Mouse (Mus musculus) left cerebral cortex, adult 18-20 months (tissue): Measurements from ENCODE around the gene Tex22. TPM values are rescaled to one million over a fixed set of nuclear protein-coding genes. Genes with fewer than 3 reads are reported as not detected.
A peak's percentile ranks its signal among the peaks of the same experiment; 100 is the strongest.

Experiments used
- DNase-seq, 2 experiments: peaks; one replicate each; pipeline ENCODE4 v3.0.0; 2021 to 2022; ENCODE audit warnings: low spot score in 2 of 2, mixed read lengths in 1 of 2
- total RNA-seq, 2 experiments: library from RNA; stranded (reverse); gene quantifications; 2 replicates each; pipeline ENCODE4 v1.2.3; 2021

The Tex22 gene
- total RNA-seq, 2 experiments from 2014 or later = 0.44 to 0.73 TPM

GRCm38 (mm10) chr12:113100448-113101076, 26.3 kb downstream of the Tex22 start:
- DNase-seq = no peak

- no peak for DNase-seq
These were observed 27.1 kb downstream of the Tex22 start for GRCm38 (mm10) chr12:113101251-113101960.

GRCm38 (mm10) chr12:113102461-113102860, 28.2 kb downstream of the Tex22 start:
- DNase-seq = peak; percentile 51 to 59

- DNase-seq = no peak
These were observed 29.6 kb downstream of the Tex22 start for GRCm38 (mm10) chr12:113103846-113104451.

GRCm38 (mm10) chr12:113106386-113106785, 32.1 kb downstream of the Tex22 start:
- DNase-seq = no peak

- no peak for DNase-seq
These were observed 33.3 kb downstream of the Tex22 start for GRCm38 (mm10) chr12:113107431-113108124.

- no peak for DNase-seq
These were observed 34.4 kb downstream of the Tex22 start for GRCm38 (mm10) chr12:113108528-113109283.

GRCm38 (mm10) chr12:113109801-113110200, 35.5 kb downstream of the Tex22 start:
- peak in 1 of 2 experiments; percentile 19 for DNase-seq

GRCm38 (mm10) chr12:113114141-113114540, 39.8 kb downstream of the Tex22 start:
- DNase-seq = no peak

- no peak for DNase-seq
These were observed 40.7 kb downstream of the Tex22 start for GRCm38 (mm10) chr12:113114856-113115538.

GRCm38 (mm10) chr12:113119516-113120410, 45.5 kb downstream of the Tex22 start:
- peak; percentile 86 to 90 for DNase-seq

- no peak for DNase-seq
These were observed 50.4 kb downstream of the Tex22 start for GRCm38 (mm10) chr12:113124726-113125125.

GRCm38 (mm10) chr12:113130732-113131131, 56.4 kb downstream of the Tex22 start:
- no peak for DNase-seq

- DNase-seq = no peak
These were observed 57.3 kb downstream of the Tex22 start for GRCm38 (mm10) chr12:113131601-113132000.

- no peak for DNase-seq
These were observed 58.3 kb downstream of the Tex22 start for GRCm38 (mm10) chr12:113132567-113132966.

- DNase-seq = no peak
These were observed 59.0 kb downstream of the Tex22 start for GRCm38 (mm10) chr12:113133260-113133659.

- DNase-seq = no peak
These were observed 59.6 kb downstream of the Tex22 start for GRCm38 (mm10) chr12:113133861-113134403.

GRCm38 (mm10) chr12:113134502-113134901, 60.2 kb downstream of the Tex22 start:
- DNase-seq = no peak

GRCm38 (mm10) chr12:113135401-113135800, 61.1 kb downstream of the Tex22 start:
- DNase-seq = no peak
